Mouse (Mus musculus) hindbrain, embryonic 15.5 days (tissue): ENCODE measurements around the gene Mcrip2. TPM values are rescaled to one million over a fixed set of nuclear protein-coding genes. Genes with fewer than 3 reads are reported as not detected.
"Not testable (repeated sequence)": the region's sequence is repeated elsewhere in the genome, so short reads cannot be mapped to it uniquely, and the experiment has no call there.

Experiments used
- ATAC-seq: fragments of 200-750 bp; cut with Nextera tagmentation; 2 replicates; pipeline ENCODE4 v1.8.0; 2017; ENCODE audit warnings: low read depth, moderate number of reproducible peaks, moderate TSS enrichment; ENCODE audit not compliant: low FRiP score
- H3K27ac ChIP-seq: fragments of 300-500 bp; sonication (generic); replicated peaks from 2 replicates; pipeline ENCODE4 v1.5.1; 2015; ENCODE audit warnings: mild to moderate bottlenecking, inconsistent platforms
- H3K27me3 ChIP-seq: fragments of 300-500 bp; sonication (generic); 2 replicates; pipeline ENCODE4 v1.6.1; 2015; ENCODE audit warnings: control low read depth, inconsistent platforms
- H3K36me3 ChIP-seq: fragments of 300-500 bp; sonication (generic); 2 replicates; pipeline ENCODE4 v1.6.1; 2015; ENCODE audit warnings: control low read depth, inconsistent platforms
- H3K4me1 ChIP-seq: fragments of 300-500 bp; sonication (generic); replicated peaks from 2 replicates; pipeline ENCODE4 v1.6.1; 2015; ENCODE audit warnings: control low read depth, inconsistent platforms
- H3K4me2 ChIP-seq: fragments of 300-500 bp; sonication (generic); 2 replicates; pipeline ENCODE4 v1.6.1; 2015; ENCODE audit warnings: moderate library complexity, mild to moderate bottlenecking, inconsistent platforms
- H3K4me3 ChIP-seq: fragments of 300-500 bp; sonication (generic); 2 replicates; pipeline ENCODE4 v1.5.1; 2015; ENCODE audit warnings: mild to moderate bottlenecking, inconsistent platforms
- H3K9ac ChIP-seq: fragments of 300-500 bp; sonication (generic); 2 replicates; pipeline ENCODE4 v1.6.1; 2015; ENCODE audit warnings: inconsistent platforms
- H3K9me3 ChIP-seq: fragments of 300-500 bp; sonication (generic); 2 replicates; pipeline ENCODE4 v1.6.1; 2016; ENCODE audit warnings: control low read depth, inconsistent platforms
- WGBS: fragments of 180-500 bp; shearing (Covaris S2); methylation state at CpG from one replicate; pipeline ENCODE4 v1.1.7; 2015; 5-methylcytosine and 5-hydroxymethylcytosine counted together
- polyA plus RNA-seq: library from polyadenylated mRNA; unstranded; fragments of >200 nt; fragmentation: Nextera tagmentation; extraction: Ambion mirVana; gene quantifications from 2 replicates; pipeline ENCODE4 v1.2.1, GENCODE M21; 2015

Mcrip2 gene
- polyA plus RNA-seq, 1 experiment from 2014 or later = 27.0 TPM

GRCm38 (mm10) chr17:25871566-25871965 lies 3.0 kb upstream of the Mcrip2 start:
- peaks cover 35% of the 10 kb centered on the region for H3K4me1 ChIP-seq
- H3K27ac ChIP-seq, H3K9ac ChIP-seq, H3K4me3 ChIP-seq, H3K27me3 ChIP-seq, ATAC-seq, H3K4me2 ChIP-seq, H3K36me3 ChIP-seq, H3K9me3 ChIP-seq: not testable (repeated sequence)

DNA sequence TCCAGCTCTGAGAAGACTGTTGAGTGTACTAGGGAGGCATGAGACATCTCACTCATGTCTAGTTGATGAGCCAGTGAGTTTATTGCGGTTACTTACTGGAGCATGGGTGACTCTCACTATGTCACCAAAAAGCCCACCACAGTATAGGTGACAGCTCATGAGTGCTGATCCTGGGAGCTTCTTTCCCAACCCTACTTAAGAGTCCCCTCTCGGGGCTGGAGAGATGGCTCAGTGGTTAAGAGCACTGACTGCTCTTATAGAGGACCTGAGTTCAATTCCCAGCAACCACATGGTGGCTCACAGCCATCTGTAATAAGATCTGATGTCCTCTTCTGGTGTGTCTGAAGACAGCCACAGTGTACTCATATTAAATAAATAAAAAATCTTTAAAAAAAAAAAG lies 1.4 kb upstream of the Mcrip2 start:
- WGBS = 90% methylated on average over 2 of the region's 2 CpGs

GRCm38 (mm10) chr17:25869498-25869897 lies 934 bp upstream of the Mcrip2 start:
- no peaks in the 10 kb centered on the region for H3K36me3 ChIP-seq
- no peak overlapping the region for H3K9ac ChIP-seq
- no peaks in the 10 kb centered on the region for H3K9me3 ChIP-seq
- no peaks in the 10 kb centered on the region for H3K27me3 ChIP-seq
- 92% methylated on average over 8 of the region's 8 CpGs for WGBS
- no peak overlapping the region for H3K27ac ChIP-seq
- H3K4me1 ChIP-seq = peaks cover 28% of the 10 kb centered on the region
- H3K4me2 ChIP-seq = no peak overlapping the region
- ATAC-seq = no peak
- no peak overlapping the region for H3K4me3 ChIP-seq

More for the DNA sequence above, 1.4 kb upstream of the Mcrip2 start:
- Histone ChIP-seq H3K27ac (no peak overlapping the region), H3K9me3 (no peaks in the 10 kb centered on the region), H3K27me3 (no peaks in the 10 kb centered on the region), H3K4me3 (no peak overlapping the region), H3K4me1 (peaks cover 28% of the 10 kb centered on the region), H3K4me2 (no peak overlapping the region), H3K9ac (no peak overlapping the region), H3K36me3 (no peaks in the 10 kb centered on the region)
- no peak for ATAC-seq

GRCm38 (mm10) chr17:25867836-25868600 lies 546 bp downstream of the Mcrip2 start:
- H3K9me3 ChIP-seq = no peaks in the 10 kb centered on the region
- 2% methylated on average over 42 of the region's 42 CpGs for WGBS
- peak overlapping the region; percentile 72 for H3K9ac ChIP-seq
- H3K4me2 ChIP-seq = peak overlapping the region; percentile 95
- H3K27ac ChIP-seq = peak overlapping the region; percentile 75
- H3K27me3 ChIP-seq = no peaks in the 10 kb centered on the region
- H3K36me3 ChIP-seq = no peaks in the 10 kb centered on the region
- peak overlapping the region; percentile 71 for H3K4me3 ChIP-seq
- peak; percentile 40; the same call in 1 of the 2 replicates for ATAC-seq
- peaks cover 22% of the 10 kb centered on the region for H3K4me1 ChIP-seq

DNA sequence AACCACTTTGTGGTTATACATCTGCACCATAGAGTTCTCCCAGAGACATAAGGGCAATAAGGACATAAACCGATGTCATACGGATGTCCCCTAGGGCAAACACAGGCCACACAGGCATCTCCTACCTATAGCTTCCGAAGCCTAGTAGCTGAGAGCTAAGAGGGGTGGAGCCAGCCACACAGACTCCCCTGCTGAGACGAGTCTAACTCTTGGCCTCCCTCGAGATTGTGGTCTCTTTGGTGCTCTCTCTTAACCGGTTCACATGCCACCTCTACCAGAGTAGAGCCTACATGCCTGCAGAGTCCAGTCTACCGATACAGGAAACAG lies 1.1 kb downstream of the Mcrip2 start:
- Histone ChIP-seq H3K27me3 (no peaks in the 10 kb centered on the region), H3K27ac (no peak overlapping the region), H3K4me3 (peak overlapping the region; percentile 71), H3K36me3 (no peaks in the 10 kb centered on the region), H3K4me2 (peak overlapping the region; percentile 95), H3K9me3 (no peaks in the 10 kb centered on the region), H3K9ac (peak overlapping the region; percentile 19; the same call in 1 of the 2 replicates), H3K4me1 (peaks cover 22% of the 10 kb centered on the region)
- ATAC-seq = no peak
- 16% methylated on average over 7 of the region's 7 CpGs for WGBS

- H3K36me3 ChIP-seq = no peaks in the 10 kb centered on the region
- no peak overlapping the region for H3K9ac ChIP-seq
- peaks cover 29% of the 10 kb centered on the region for H3K4me1 ChIP-seq
- 88% methylated on average over 3 of the region's 3 CpGs for WGBS
- H3K4me2 ChIP-seq = no peak overlapping the region
- no peak overlapping the region for H3K27ac ChIP-seq
- no peaks in the 10 kb centered on the region for H3K9me3 ChIP-seq
- no peak overlapping the region for H3K4me3 ChIP-seq
- H3K27me3 ChIP-seq = no peaks in the 10 kb centered on the region
- no peak for ATAC-seq
Measured at GRCm38 (mm10) chr17:25866172-25866571, 2.4 kb downstream of the Mcrip2 start.

GRCm38 (mm10) chr17:25865288-25865687 lies 3.3 kb downstream of the Mcrip2 start:
- no peaks in the 10 kb centered on the region for H3K27me3 ChIP-seq
- no peaks in the 10 kb centered on the region for H3K9me3 ChIP-seq
- no peak overlapping the region for H3K4me2 ChIP-seq
- H3K4me1 ChIP-seq = peaks cover 38% of the 10 kb centered on the region
- no peak overlapping the region for H3K9ac ChIP-seq
- no peak overlapping the region for H3K4me3 ChIP-seq
- no peak for ATAC-seq
- H3K27ac ChIP-seq = no peak overlapping the region
- no peaks in the 10 kb centered on the region for H3K36me3 ChIP-seq
- WGBS = 92% methylated on average over 11 of the region's 11 CpGs

GRCm38 (mm10) chr17:25864311-25864710 lies 4.3 kb downstream of the Mcrip2 start:
- no peak overlapping the region for H3K27ac ChIP-seq
- ATAC-seq = no peak
- peaks cover 40% of the 10 kb centered on the region for H3K4me1 ChIP-seq
- H3K4me3 ChIP-seq = no peak overlapping the region
- 90% methylated on average over 14 of the region's 14 CpGs for WGBS
- H3K9me3 ChIP-seq = no peaks in the 10 kb centered on the region
- no peak overlapping the region for H3K4me2 ChIP-seq
- H3K36me3 ChIP-seq = no peaks in the 10 kb centered on the region
- no peak overlapping the region for H3K9ac ChIP-seq
- no peaks in the 10 kb centered on the region for H3K27me3 ChIP-seq

DNA sequence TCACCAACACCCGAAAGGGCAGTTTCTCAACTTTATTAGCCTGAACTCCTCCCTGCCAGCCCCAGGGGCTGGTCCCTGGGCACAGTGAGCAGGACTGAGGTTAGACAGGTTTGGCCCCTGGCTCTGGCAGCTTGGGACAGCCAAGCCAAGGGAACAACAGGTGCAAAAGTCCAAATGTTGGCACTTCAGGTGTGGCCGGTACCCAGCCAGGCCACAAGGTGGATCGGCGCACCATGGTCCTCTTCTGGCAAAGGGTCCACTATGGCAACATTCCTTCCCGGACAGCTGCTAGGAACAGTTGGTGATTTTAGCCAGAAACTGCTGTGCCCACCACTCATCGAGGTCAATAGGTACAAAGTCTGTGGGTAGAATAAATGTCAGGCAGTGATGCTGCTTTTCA lies 4.9 kb downstream of the Mcrip2 start:
- H3K36me3 ChIP-seq = no peaks in the 10 kb centered on the region
- ATAC-seq = no peak
- no peak overlapping the region for H3K9ac ChIP-seq
- H3K9me3 ChIP-seq = no peaks in the 10 kb centered on the region
- no peaks in the 10 kb centered on the region for H3K27me3 ChIP-seq
- peaks cover 36% of the 10 kb centered on the region for H3K4me1 ChIP-seq
- H3K27ac ChIP-seq = no peak overlapping the region
- 94% methylated on average over 6 of the region's 6 CpGs for WGBS
- H3K4me3 ChIP-seq = no peak overlapping the region
- H3K4me2 ChIP-seq = no peak overlapping the region

GRCm38 (mm10) chr17:25861704-25862612 lies 6.6 kb downstream of the Mcrip2 start:
- H3K4me3 ChIP-seq = peak overlapping the region; percentile 65
- no peaks in the 10 kb centered on the region for H3K27me3 ChIP-seq
- peak overlapping the region; percentile 92 for H3K4me2 ChIP-seq
- H3K27ac ChIP-seq = peak overlapping the region; percentile 81
- peaks cover 23% of the 10 kb centered on the region for H3K4me1 ChIP-seq
- ATAC-seq = no peak
- H3K36me3 ChIP-seq = no peaks in the 10 kb centered on the region
- 12% methylated on average over 6 of the region's 6 CpGs for WGBS
- no peaks in the 10 kb centered on the region for H3K9me3 ChIP-seq
- H3K9ac ChIP-seq = peak overlapping the region; percentile 69

GRCm38 (mm10) chr17:25860832-25861703 lies 7.5 kb downstream of the Mcrip2 start, which contains the start of gene Wdr90:
Gene Wdr90 (minus strand): TSS chr17:25861501.
- WGBS = 3% methylated on average over 65 of the region's 65 CpGs
- peak; percentile 93 for ATAC-seq
- H3K9ac ChIP-seq = peak within 1 kb of the TSS; percentile 69

More at GRCm38 (mm10) chr17:25860832-25861703, 7.5 kb downstream of the Mcrip2 start, which contains the start of gene Wdr90:
- Histone ChIP-seq H3K27me3 (no peaks in the 10 kb centered on the region), H3K4me2 (peak within 1 kb of the TSS; percentile 92), H3K36me3 (no peaks in the 10 kb centered on the region), H3K4me1 (peaks cover 18% of the 10 kb centered on the region), H3K4me3 (peak within 1 kb of the TSS; percentile 65), H3K27ac (peak within 1 kb of the TSS; percentile 81), H3K9me3 (no peaks in the 10 kb centered on the region)
